Mouse (Mus musculus): ENCODE measurements around the gene Naa25. TPM values are rescaled to one million over a fixed set of nuclear protein-coding genes. Genes with fewer than 3 reads are reported as not detected.
A peak's percentile ranks its signal among the peaks of the same experiment; 100 is the strongest.

Naa25 gene
- total RNA-seq, 2 experiments from 2014 or later: 38.8 to 40.4 TPM

DNA sequence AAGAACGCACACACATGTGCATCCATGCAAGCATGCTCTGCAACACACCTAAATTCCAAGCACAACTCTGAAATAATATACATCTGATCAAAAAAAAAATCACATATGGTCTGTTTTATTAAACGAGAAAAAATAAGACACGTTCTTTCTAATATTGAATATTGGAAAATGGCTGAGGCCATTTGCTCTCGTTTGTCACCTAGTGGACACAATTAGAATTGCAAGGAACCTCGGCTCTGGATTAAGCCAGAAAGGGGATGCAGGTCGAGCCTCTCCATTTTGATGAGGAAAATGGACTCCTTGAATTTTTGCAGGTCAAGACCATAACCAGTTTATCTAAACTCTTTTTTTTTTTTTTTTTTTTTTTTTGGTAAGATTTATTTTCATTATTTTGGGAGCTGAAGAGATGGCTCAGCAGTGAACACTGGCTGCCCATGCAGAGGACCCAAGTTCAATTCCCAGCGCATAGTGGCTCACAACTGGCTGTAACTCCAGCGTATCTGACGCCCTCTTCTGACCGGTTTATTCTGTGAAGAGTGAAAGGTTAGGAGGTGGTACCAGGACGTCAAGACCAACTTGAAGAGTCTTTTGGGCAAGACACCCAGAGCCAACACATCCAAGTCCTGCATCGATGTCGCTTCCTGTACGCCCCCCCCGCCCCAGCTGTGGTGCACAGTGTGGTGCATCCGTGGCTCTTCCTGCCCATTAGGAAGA, 4.9 kb upstream of the Naa25 start:
- peak in 1 of 2 experiments; percentile 35 for DNase-seq (ENCODE audit: low spot score in 2 of 2)

DNA sequence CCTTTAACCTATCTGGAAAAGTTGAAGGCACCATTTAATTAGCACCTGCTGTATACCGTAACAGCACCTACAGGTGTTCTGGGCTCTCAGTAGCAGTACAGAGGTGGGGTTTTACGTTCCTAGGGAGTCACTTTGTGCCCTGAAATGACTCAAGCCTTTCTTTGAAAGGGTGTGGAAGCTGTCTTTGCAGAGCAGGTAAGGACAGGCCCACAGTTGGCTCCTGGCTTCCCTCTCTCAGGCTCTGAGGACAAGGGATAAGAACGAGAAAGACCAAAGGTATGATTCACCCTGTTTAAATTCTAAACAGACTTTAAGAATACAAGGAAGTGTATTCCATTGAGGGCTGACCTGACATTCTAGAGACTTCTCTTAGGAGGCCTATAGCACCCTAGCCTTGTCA, 4.3 kb upstream of the Naa25 start:
- DNase-seq (ENCODE audit: low spot score in 2 of 2): no peak

DNA sequence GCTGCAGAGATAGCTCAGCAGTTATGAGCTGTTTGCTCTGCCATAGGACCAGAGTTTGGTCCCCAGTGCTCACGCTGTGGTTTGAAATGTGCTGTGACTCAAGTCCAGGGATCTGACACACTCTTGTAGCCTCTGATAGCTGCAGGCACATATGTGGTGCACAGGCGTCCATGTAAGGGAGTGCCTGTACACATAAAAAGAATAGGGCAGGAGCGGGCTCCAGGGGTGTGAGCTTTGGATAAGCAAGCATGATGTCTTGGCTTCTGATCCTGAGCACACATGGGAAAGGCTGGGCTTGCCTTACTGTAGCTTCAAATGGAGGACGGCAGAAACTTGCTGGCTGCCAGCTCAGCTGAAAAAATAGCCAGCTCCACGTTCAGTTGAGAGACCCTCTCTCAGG, 2.1 kb upstream of the Naa25 start:
- no peak for DNase-seq (ENCODE audit: low spot score in 2 of 2)

DNA sequence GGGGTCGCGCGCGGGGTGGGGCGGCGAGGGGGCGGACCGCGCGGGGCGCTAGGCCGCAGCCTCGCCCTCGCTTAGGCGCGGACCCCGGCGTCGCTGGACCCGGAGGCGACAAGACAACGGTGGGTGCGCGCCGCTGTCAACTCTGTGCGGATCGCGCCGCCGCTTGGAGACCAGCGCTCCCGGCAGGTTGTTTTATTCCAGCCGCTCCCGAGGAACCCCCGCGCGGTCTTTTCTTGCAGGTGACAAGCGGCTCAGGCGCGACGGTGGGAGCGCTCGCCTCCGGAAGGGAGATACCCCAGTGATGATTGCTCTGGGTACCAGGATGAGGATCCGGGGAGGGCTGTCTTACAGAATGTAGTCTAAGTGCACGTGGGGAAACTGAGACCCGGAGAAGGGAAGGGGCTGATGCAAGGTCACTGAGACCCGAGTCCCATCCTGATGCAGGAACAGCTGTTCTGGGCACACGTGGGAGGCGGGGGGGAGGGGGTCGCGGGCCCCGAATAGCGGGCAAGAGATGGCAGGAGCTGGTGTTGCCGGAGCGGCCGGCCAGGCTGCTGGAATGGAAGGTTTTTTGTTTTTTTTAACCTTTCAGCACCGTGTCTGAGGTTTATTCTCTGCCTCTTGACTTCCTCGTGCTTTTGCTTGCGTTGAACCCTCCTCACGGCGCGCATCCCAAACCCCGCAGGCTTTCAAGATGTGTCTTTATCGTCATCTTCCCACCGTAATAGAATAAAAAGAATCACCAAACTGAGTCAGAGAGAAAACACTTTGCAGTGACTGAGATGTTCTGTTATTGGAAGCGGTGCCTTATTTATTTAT, 619 bp downstream of the Naa25 start:
- no peak for DNase-seq (ENCODE audit: low spot score in 2 of 2)

DNA sequence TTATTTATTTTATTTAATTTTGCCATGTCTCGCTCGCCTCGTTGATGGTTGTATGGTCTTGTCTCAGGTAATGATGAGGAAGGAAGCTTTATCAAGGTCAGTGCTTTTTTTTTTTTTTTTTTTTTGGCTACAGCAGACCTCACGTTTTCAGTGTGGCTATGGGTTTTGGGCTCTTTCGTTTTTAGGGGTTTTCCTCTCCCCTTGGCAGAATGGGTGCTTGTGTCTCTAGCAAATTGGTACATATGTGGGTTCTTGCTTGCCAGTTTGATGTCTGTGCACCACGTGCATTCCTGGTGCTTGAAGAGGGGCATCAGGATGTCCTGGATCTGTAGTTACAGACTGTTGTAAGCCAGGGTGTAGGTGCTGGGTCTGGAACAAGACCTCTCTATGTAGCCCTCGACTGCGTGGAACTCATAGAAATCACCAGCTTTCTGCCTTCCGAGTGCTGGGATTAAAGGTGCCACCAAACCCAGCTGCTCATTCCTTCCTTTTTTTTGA, 1.3 kb downstream of the Naa25 start:
- no peak for DNase-seq (ENCODE audit: low spot score in 2 of 2)

DNA sequence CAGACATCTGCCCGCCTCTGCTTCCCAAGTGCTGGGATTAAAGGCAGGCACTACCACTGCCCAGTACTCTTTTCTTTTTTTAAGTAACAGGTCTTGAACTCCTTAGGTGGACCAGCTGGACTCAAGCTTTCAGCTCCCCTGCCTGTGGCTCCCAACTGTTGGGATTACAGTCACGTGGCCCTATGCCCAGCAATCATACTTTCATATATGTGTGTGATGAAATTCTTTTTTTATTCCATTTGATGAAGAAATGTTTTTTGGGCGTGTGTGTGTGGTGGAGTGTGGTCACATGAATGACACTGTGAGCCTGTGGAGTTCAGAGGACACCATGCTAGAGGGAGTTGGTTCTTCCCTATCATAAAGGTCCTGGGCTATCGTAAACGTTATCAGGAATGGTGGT, 1.8 kb downstream of the Naa25 start:
- DNase-seq (ENCODE audit: low spot score in 2 of 2): no peak

DNA sequence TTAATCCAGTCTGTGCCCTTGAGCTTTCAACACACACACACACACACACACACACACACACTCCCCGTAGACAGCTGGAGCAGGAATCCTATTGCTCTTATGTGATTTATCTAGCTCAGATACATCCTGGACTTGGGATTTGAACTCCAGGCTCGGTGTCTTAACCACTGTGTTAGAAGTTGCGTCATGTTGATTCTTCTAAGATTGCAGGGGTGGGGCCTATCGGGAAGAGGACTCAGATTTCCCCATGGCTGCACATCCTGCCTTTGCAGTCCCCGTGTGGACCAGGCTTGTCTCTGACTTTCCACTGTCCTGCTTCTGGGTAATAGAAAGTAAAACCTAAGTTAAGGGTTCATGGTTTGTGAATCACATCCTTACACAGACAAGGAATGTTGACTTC, 2.3 kb downstream of the Naa25 start:
- DNase-seq (ENCODE audit: low spot score in 2 of 2): no peak

DNA sequence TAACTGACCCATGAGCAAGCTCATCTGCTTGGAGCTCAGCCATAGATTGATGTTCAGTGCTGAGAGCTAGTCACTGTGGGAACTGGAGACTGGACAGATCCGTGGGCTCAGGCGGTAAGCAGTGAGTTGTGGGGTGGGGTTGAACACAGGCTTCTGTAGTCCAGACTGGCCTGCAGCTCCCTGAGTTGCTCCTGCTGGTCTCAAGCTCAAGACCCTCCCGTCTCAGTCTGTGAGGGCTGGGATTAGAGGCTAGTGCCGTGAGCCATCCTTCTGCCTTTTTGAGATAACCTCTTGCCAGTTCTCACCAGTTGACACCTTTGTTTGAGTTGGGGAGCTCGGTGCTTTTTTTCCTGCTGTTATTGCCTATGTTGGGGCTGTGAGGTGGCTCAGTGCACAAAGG, 3.1 kb downstream of the Naa25 start:
- DNase-seq (ENCODE audit: low spot score in 2 of 2): no peak

DNA sequence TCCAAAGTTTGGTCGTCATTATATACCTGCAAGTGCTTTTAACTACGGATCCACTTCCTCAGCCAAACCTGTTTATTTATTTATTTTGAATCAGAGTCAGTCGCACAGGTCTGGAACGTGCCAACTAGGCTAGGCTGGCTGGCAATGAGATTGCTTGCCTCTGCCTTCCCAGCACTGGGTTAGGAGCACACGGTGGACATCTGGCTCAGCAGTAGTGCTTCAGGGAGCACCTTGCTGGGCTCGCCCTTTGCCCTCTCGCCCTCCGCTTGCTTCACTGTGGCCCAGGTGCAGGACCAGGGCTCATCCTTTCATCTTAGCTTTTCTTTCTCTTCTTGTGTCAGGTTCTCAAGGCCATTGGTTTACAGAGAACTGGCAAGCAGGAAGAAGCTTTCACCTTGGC, 10.1 kb downstream of the Naa25 start:
- no peak for DNase-seq (ENCODE audit: low spot score in 2 of 2)

DNA sequence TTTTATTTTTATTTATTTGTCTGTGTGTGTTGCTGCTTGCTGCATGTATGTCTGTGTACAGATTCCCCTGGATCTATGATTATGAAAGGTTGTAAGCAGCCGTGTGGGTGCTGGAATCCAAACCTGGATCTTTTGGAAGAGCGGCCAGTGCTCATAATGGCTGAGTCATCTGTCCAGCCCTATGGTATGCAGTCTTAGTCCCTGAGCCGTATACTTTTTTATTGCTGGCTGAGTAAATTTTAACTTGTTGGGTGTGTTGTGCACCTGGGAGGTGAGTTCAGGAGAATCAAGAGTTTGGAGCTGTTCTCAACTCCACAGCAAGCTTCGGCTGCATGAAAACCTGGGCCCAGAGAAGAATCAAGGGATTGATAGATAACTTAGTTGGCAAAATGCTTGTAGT, 13.2 kb downstream of the Naa25 start:
- no peak for DNase-seq (ENCODE audit: low spot score in 2 of 2)

DNA sequence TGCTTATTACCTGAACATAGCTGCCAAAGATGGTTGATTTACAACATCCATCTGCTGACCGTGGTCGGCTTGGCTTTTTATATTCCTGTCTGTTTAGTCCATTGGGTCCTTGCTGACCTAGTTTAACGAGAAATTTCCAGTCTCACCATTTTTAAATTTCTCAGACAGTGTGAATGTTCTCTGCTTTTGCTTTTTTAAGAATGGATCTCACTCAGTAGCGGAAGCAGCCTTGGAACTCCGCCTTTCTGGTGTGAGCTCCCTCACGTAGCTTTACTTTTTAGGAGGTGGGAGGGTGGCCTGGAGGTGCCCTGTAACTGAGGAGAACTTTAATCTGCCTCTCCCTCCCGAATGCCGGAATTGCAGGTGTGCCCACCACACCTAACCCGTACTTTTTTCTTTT, 23.0 kb downstream of the Naa25 start:
- DNase-seq (ENCODE audit: low spot score in 2 of 2): no peak

DNA sequence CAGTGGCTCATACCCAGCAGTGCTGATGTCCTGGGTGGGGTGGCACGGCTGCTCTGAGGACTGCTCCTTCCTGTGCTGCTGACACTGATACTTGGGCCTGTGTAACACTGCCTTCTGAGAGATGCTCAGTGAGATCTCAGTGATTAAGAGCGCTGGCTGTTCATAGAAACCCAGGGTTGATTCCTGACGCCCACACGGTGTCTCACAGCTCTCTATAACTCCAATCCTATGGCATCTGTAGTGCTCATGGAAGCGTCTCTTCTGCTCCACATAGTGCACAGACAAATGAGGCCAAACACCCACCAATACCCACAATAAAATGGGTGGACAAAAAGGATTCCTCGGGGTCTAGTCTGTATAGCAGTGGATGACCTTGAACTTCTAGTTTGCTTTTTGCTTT, 25.1 kb downstream of the Naa25 start:
- no peak for DNase-seq (ENCODE audit: low spot score in 2 of 2)

DNA sequence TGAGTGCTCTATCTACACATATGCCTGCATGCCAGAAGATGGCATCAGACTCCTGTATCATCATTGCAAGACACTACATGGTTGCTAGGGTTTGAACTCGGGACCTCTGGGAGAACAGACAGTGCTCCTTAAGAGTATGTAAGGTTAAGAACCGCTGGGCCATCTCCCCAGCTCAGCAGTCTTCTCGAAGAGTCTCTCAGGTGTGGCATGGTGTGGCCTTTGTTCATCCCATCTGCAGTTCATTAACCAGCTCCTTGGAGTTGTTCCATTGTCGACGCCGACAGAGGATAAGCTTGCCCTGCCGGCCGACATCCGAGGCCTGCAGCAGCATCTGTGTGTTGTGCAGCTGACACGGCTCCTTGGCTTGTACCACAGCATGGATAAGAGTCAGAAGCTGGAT, 25.6 kb downstream of the Naa25 start:
- DNase-seq (ENCODE audit: low spot score in 2 of 2): no peak

DNA sequence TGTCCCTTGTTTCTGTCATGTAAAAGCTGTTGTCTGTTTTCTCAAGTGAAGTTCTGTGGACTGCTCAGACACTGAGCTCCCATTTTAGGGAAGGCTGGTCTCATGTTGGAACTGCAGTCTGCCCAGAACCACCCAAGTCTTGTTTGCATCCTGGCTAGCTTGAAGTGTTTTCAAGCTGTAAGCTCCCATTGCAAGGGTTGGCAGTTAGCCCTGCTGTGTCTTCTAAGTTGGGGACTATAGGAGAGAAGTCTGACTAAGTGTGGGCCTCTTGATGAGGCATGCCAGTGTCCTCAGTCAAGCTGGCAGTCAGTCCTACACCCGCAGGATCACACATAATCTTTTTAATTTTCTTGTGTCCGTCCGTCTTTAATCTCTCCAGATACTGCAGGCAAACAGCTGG, 31.2 kb downstream of the Naa25 start:
- DNase-seq (ENCODE audit: low spot score in 2 of 2): no peak

DNA sequence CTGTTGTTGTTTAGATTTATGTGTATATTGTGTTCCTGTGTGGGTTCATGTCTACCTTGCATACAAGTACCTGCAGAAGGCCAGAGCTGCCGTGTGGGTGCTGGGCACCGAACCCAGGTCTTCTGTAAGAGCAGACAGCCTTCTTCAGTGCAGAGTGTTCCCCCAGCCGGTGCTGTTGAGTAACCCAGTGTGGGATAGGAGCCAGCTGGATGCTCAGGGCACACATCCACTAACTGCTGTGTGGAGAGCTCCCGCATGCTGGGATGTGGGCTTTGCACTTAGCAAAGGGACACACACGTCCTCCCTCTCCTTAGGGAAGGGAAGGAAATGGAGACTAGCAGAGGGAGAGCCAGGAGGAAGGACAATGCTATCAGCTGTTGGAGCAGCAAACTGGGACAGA, 40.4 kb downstream of the Naa25 start:
- DNase-seq (ENCODE audit: low spot score in 2 of 2): peak; percentile 19 to 46

DNA sequence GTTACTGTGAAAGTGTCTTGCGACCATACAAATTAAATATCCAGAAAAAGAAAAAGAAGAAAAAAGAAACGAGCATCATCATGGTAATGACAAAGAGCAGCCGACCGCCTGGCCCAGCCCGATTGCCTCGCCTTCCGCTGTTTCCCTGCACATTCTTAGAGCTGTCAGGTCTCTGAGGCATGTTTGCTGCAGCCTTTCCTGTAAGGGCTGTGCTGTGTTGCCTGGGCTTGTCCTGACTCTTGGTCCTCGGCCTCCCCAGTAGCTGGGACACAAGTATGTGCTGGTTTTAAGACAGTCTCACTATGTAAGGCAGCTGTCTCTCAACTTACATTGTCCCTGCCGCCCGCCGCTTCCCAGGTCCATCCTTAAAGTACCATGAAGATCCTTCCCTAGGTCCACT, 41.0 kb downstream of the Naa25 start:
- DNase-seq (ENCODE audit: low spot score in 2 of 2): no peak

DNA sequence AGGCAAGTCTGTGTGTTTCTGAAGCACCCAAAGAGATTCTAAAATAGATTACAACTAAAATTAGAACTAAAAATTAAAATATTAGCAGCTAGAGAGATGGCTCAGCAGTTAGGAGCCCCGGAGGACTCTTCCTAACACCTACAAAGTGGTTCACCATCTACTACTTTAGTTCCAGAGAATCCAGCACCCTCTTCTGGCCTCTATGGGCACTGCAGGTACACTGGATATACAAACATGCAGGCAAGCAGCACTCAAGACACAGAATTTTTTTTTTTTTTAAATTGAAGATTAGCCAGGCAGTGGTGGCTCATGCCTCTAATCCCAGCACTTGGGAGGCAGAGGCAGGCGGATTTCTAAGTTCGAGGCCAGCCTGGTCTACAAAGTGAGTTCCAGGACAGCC, 45.8 kb downstream of the Naa25 start:
- no peak for DNase-seq (ENCODE audit: low spot score in 2 of 2)

DNA sequence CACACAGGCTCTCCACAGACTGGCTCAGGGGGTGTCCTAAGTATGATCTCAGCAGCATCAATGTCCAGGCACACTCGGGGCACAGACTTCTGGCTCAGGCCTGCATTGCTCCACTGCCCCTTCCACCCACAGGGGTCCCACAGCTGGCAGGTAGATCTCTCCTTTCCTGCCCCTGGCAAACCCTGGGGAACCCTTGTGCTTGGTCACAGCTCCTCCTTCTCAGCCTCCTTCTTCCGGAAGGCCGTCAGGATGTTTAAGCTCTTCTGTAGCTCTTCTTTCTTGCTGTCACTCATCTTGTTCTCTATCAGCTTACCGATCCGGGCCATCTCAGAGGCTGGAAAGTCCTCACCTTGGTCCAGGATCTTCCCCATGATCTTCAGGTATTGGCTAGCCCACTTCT, 47.1 kb downstream of the Naa25 start:
- no peak for DNase-seq (ENCODE audit: low spot score in 2 of 2)

DNA sequence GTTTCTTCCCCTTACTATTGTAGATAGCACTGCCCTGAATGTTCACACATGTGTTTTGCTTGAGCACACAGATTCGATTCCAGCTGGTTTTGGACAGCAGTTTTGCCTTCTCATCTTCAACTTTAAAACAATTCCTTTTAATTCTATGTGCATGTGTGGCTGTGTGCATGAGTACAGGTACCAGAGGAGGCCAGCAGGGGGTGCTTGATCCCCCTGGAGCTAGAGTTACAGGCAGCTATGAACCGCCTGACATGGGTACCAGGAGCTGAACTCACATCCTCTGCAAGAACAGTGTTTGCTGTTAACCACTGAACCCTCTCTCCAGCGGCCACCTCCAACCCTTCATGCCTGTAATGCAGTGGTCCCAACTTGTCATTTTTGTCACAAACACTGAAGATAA, 50.7 kb downstream of the Naa25 start:
- no peak for DNase-seq (ENCODE audit: low spot score in 2 of 2)

DNA sequence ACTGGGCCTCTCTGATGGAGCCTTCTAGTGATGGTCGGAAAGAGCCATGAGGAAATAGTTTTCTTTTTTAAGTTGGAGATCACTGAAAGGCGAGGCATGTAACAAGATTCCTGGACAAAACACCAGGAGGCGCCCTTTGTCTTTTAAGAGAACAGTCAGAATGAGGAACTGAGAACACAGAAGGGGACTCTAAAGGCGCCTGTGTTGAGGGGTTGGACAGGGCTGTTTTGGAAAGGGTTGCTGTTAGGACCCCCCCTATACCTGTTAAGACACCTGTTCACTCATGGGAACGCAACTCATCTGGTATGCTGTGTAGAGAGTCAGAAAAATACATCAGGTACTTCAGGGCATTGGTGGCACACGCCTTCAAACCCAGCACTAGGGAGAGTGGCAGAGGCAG, 52.2 kb downstream of the Naa25 start:
- peak; percentile 31 to 54 for DNase-seq (ENCODE audit: low spot score in 2 of 2)

DNA sequence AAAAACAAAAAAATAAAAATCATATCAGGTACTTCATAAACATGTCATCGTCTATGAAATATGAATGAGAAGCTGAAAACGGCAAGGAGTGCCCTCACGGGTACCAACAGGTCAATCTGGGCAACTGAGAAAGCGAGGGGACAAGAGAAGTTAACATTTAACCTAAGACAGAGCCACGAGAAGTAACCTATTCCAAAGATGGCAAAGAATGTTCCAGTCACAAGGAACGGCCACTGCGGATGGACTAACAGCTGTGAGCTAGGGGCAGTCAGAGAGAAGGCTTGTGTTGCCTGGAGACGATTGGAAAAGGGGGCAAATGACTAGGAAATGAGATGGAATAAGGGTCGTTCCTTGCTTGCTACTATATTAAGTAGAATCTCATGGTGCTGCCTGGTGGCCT, 52.7 kb downstream of the Naa25 start:
- DNase-seq (ENCODE audit: low spot score in 2 of 2): no peak

DNA sequence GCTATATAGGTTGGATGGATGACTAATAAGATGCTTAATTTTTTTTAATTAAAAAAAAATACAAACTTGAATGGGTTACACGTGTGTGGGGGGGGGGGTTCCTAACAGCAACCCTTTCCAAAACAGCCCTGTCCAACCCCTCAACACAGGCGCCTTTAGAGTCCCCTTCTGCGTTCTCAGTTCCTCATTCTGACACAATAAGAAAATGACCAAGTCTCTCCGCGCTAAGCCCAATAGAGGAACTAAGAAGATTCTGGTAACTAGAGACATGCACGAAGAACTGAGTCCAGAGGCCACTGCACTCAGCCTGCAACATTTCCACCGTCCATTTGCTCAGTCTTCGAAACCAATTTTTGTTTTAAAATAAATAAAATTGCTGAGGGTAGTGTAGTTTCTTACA, 53.5 kb downstream of the Naa25 start:
- DNase-seq (ENCODE audit: low spot score in 2 of 2): no peak

DNA sequence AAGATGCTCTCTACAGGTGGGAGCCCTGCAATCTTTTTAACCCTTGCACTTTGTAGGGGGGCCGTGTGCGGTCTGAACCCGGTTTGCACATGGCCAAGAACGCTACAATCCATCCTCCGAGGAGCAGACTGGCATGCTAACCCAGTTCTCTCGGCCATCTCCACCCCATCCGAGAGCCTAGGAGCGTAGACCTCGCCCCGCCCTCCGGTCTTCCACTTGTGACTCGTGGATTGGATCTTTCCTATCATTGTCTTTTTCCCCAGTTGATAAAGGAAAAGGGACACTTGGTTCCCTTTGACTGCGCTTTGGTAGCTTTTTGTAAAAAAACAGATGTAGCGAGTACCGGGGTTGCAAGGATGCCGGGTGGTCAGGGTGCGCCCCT, 53.9 kb downstream of the Naa25 start, which contains the start of gene Tmem116:
Tmem116 (plus strand) TSS at position 250 of the 382 bp plus-strand sequence.
- DNase-seq (ENCODE audit: low spot score in 2 of 2): peak in 1 of 2 experiments; percentile 43
